Mouse (Mus musculus) limb, embryonic 11.5 days (tissue): Measurements from ENCODE around the gene Dcakd. TPM values are rescaled to one million over a fixed set of nuclear protein-coding genes. Genes with fewer than 3 reads are reported as not detected.
A peak's percentile ranks its signal among the peaks of the same experiment; 100 is the strongest.

Source experiments
- ATAC-seq: fragments of 200-750 bp; cut with Nextera tagmentation; 2 replicates; pipeline ENCODE4 v1.8.0; 2017; ENCODE audit warnings: low read depth; ENCODE audit not compliant: insufficient number of reproducible peaks, low FRiP score, low TSS enrichment
- DNase-seq: peaks from one replicate; pipeline ENCODE4 v3.0.0-alpha.2; 2015; ENCODE audit warnings: low spot score
- H3K27ac ChIP-seq: fragments of 300-500 bp; sonication (generic); replicated peaks from 2 replicates; pipeline ENCODE4 v1.5.1; 2014; ENCODE audit warnings: low read depth, mild to moderate bottlenecking, low read length
- H3K27me3 ChIP-seq: fragments of 300-500 bp; sonication (generic); 2 replicates; pipeline ENCODE4 v1.6.1; 2014; ENCODE audit warnings: mild to moderate bottlenecking, low read length, mixed read lengths; ENCODE audit not compliant: control insufficient read depth, insufficient read depth
- H3K36me3 ChIP-seq: fragments of 300-500 bp; sonication (generic); 2 replicates; pipeline ENCODE4 v1.6.1; 2014; ENCODE audit warnings: mild to moderate bottlenecking, low read length, moderate library complexity, mixed read lengths; ENCODE audit not compliant: control insufficient read depth, insufficient read depth
- H3K4me1 ChIP-seq: fragments of 300-500 bp; sonication (generic); 2 replicates; pipeline ENCODE4 v1.6.1; 2014; ENCODE audit warnings: low read length, mixed read lengths; ENCODE audit not compliant: control insufficient read depth, insufficient read depth
- H3K4me2 ChIP-seq: fragments of 300-500 bp; sonication (generic); 2 replicates; pipeline ENCODE4 v1.6.1; 2014; ENCODE audit warnings: low read depth, mild to moderate bottlenecking, moderate library complexity; ENCODE audit not compliant: severe bottlenecking
- H3K4me3 ChIP-seq: fragments of 300-500 bp; sonication (generic); 2 replicates; pipeline ENCODE4 v1.5.1; 2014; ENCODE audit warnings: low read depth, low read length
- H3K9ac ChIP-seq: fragments of 300-500 bp; sonication (generic); 2 replicates; pipeline ENCODE4 v1.6.1; 2014; ENCODE audit warnings: mild to moderate bottlenecking, low read length
- H3K9me3 ChIP-seq: fragments of 300-500 bp; sonication (generic); 2 replicates; pipeline ENCODE4 v1.6.1; 2016; ENCODE audit warnings: low read length; ENCODE audit not compliant: control insufficient read depth
- WGBS: fragments of 180-500 bp; shearing (Covaris S2); extraction: QIAGEN DNeasy Blood & Tissue Kit; methylation state at CpG from one replicate; pipeline ENCODE4 v1.1.7; 2014; 5-methylcytosine and 5-hydroxymethylcytosine counted together
- polyA plus RNA-seq: library from polyadenylated mRNA; unstranded; fragments of >200 nt; fragmentation: Nextera tagmentation; extraction: Ambion mirVana; gene quantifications from 2 replicates; pipeline ENCODE4 v1.2.1, GENCODE M21; 2014

The Dcakd gene
- polyA plus RNA-seq, 1 experiment from 2014 or later: 349 TPM

GRCm38 (mm10) chr11:103019325-103019724, 8.8 kb downstream of the Dcakd start:
- WGBS: 71% methylated on average over 7 of the region's 7 CpGs

GRCm38 (mm10) chr11:103018860-103019259, 9.3 kb downstream of the Dcakd start:
- Histone ChIP-seq H3K27me3 (no peaks in the 10 kb centered on the region), H3K4me2 (no peak overlapping the region), H3K9me3 (no peaks in the 10 kb centered on the region), H3K4me3 (no peak overlapping the region), H3K9ac (no peak overlapping the region), H3K4me1 (0 out of 2 replicates have a peak, but pooled peaks cover 7% of the 10 kb centered on the region), H3K27ac (peak overlapping the region; percentile 37; the same call in 1 of the 2 replicates), H3K36me3 (no peaks in the 10 kb centered on the region)
- DNase-seq (no peak), ATAC-seq (no peak)
- 81% methylated on average over 6 of the region's 6 CpGs for WGBS

More at GRCm38 (mm10) chr11:103019325-103019724, 8.8 kb downstream of the Dcakd start:
- DNase-seq (no peak), ATAC-seq (no peak)
- Histone ChIP-seq H3K36me3 (no peaks in the 10 kb centered on the region), H3K4me3 (no peak overlapping the region), H3K27ac (peak overlapping the region; percentile 37; the same call in 1 of the 2 replicates), H3K9ac (no peak overlapping the region), H3K4me2 (no peak overlapping the region), H3K27me3 (no peaks in the 10 kb centered on the region), H3K4me1 (0 out of 2 replicates have a peak, but pooled peaks cover 7% of the 10 kb centered on the region), H3K9me3 (no peaks in the 10 kb centered on the region)

GRCm38 (mm10) chr11:103017661-103018060, 10.5 kb downstream of the Dcakd start:
- H3K4me3 ChIP-seq: no peak overlapping the region
- DNase-seq (no peak), ATAC-seq (no peak)
- WGBS: 71% methylated on average over 9 of the region's 9 CpGs
- no peak overlapping the region for H3K27ac ChIP-seq
- H3K9me3 ChIP-seq: no peaks in the 10 kb centered on the region
- no peaks in the 10 kb centered on the region for H3K36me3 ChIP-seq
- no peaks in the 10 kb centered on the region for H3K27me3 ChIP-seq
- H3K4me1 ChIP-seq: 0 out of 2 replicates have a peak, but pooled peaks cover 7% of the 10 kb centered on the region
- H3K4me2 ChIP-seq: no peak overlapping the region
- no peak overlapping the region for H3K9ac ChIP-seq

GRCm38 (mm10) chr11:103016930-103017329, 11.2 kb downstream of the Dcakd start:
- 1% methylated on average over 39 of the region's 41 CpGs for WGBS
- Histone ChIP-seq H3K9ac (peak overlapping the region; percentile 90), H3K4me2 (peak overlapping the region; percentile 64), H3K9me3 (no peaks in the 10 kb centered on the region), H3K36me3 (no peaks in the 10 kb centered on the region; the same call in 1 of the 2 replicates), H3K4me3 (peak overlapping the region; percentile 69), H3K27ac (peak overlapping the region; percentile 87), H3K4me1 (0 out of 2 replicates have a peak, but pooled peaks cover 7% of the 10 kb centered on the region), H3K27me3 (no peaks in the 10 kb centered on the region)
- peak; percentile 92 for ATAC-seq
- DNase-seq: peak; percentile 99

- no peak for ATAC-seq
- no peak for DNase-seq
- H3K27ac ChIP-seq: peak overlapping the region; percentile 87
- H3K27me3 ChIP-seq: no peaks in the 10 kb centered on the region
- peak overlapping the region; percentile 90 for H3K9ac ChIP-seq
- H3K36me3 ChIP-seq: no peaks in the 10 kb centered on the region; the same call in 1 of the 2 replicates
- H3K4me3 ChIP-seq: peak overlapping the region; percentile 69
- WGBS: 48% methylated on average over 27 of the region's 27 CpGs
- 0 out of 2 replicates have a peak, but pooled peaks cover 5% of the 10 kb centered on the region for H3K4me1 ChIP-seq
- no peaks in the 10 kb centered on the region; the same call in 1 of the 2 replicates for H3K9me3 ChIP-seq
- peak overlapping the region; percentile 64 for H3K4me2 ChIP-seq
These were observed 12.0 kb downstream of the Dcakd start for GRCm38 (mm10) chr11:103015881-103016825.

GRCm38 (mm10) chr11:103011206-103011497, 17.0 kb downstream of the Dcakd start:
- DNase-seq (no peak), ATAC-seq (no peak)
- Histone ChIP-seq H3K9ac (no peak overlapping the region), H3K36me3 (peaks cover 3% of the 10 kb centered on the region; the same call in 1 of the 2 replicates), H3K27ac (no peak overlapping the region), H3K4me1 (0 out of 2 replicates have a peak, but pooled peaks cover 4% of the 10 kb centered on the region), H3K9me3 (no peaks in the 10 kb centered on the region; the same call in 1 of the 2 replicates), H3K4me3 (no peak overlapping the region), H3K27me3 (no peaks in the 10 kb centered on the region), H3K4me2 (no peak overlapping the region)
- 94% methylated on average over 2 of the region's 2 CpGs for WGBS

GRCm38 (mm10) chr11:103010454-103011205, 17.5 kb downstream of the Dcakd start:
- no peak overlapping the region for H3K4me2 ChIP-seq
- H3K27me3 ChIP-seq: no peaks in the 10 kb centered on the region
- no peaks in the 10 kb centered on the region; the same call in 1 of the 2 replicates for H3K9me3 ChIP-seq
- H3K4me1 ChIP-seq: 0 out of 2 replicates have a peak, but pooled peaks cover 3% of the 10 kb centered on the region
- WGBS: 93% methylated on average over 13 of the region's 13 CpGs
- no peak overlapping the region for H3K9ac ChIP-seq
- no peak overlapping the region for H3K4me3 ChIP-seq
- H3K36me3 ChIP-seq: peaks cover 3% of the 10 kb centered on the region; the same call in 1 of the 2 replicates
- ATAC-seq: no peak
- DNase-seq: no peak
- H3K27ac ChIP-seq: no peak overlapping the region

GRCm38 (mm10) chr11:103009208-103009607, 18.9 kb downstream of the Dcakd start:
- ATAC-seq (no peak), DNase-seq (peak; percentile 64)
- Histone ChIP-seq H3K9me3 (no peaks in the 10 kb centered on the region; the same call in 1 of the 2 replicates), H3K27me3 (no peaks in the 10 kb centered on the region), H3K4me2 (no peak overlapping the region), H3K4me1 (no peaks in the 10 kb centered on the region), H3K36me3 (peaks cover 3% of the 10 kb centered on the region; the same call in 1 of the 2 replicates), H3K27ac (no peak overlapping the region), H3K9ac (no peak overlapping the region), H3K4me3 (no peak overlapping the region)
- 92% methylated on average over 8 of the region's 8 CpGs for WGBS
